Mouse (Mus musculus): Measurements from ENCODE around the gene Kcnc4.

GRCm38 (mm10) chr3:107469059-107469458, 9.7 kb upstream of the Kcnc4 start:
- TF ChIP-seq GATA1 (IDR thresholded peaks at IDR 0.05; ENCODE audit: low read length), result no peak
- no peak for TF ChIP-seq TAL1 (IDR thresholded peaks at IDR 0.05; ENCODE audit: low read length)
